Mouse (Mus musculus): ENCODE data around the gene Scn2b. TPM values are rescaled to one million over a fixed set of nuclear protein-coding genes. Genes with fewer than 3 reads are reported as not detected.

Gene Scn2b
- polyA plus RNA-seq, 1 experiment from 2014 or later, result 3.5 TPM

GRCm38 (mm10) chr9:45150933-45151332 is 33.4 kb downstream of the Scn2b start:
- no peak for DNase-seq (ENCODE audit: low spot score)
- Histone ChIP-seq H3K4me1 (replicated peaks) (peaks cover 5% of the 10 kb centered on the region), H3K36me3 (no peaks in the 10 kb centered on the region), H3K27ac (no peak overlapping the region), H3K9me3 (no peaks in the 10 kb centered on the region), H3K4me3 (no peak overlapping the region), H3K27me3 (ENCODE audit: insufficient read depth, poor library complexity, severe bottlenecking) (peaks cover 40% of the 10 kb centered on the region)
- 69% methylated on average over 1 of the region's 1 CpGs for WGBS

GRCm38 (mm10) chr9:45153361-45153760 is 35.8 kb downstream of the Scn2b start:
- 79% methylated on average over 7 of the region's 7 CpGs for whole genome bisulfite sequencing
- Histone ChIP-seq H3K4me1 (replicated peaks) (no peaks in the 10 kb centered on the region), H3K4me3 (no peak overlapping the region), H3K9me3 (no peaks in the 10 kb centered on the region), H3K27me3 (ENCODE audit: insufficient read depth, poor library complexity, severe bottlenecking) (peaks cover 18% of the 10 kb centered on the region), H3K36me3 (no peaks in the 10 kb centered on the region), H3K27ac (no peak overlapping the region)
- DNase-seq (ENCODE audit: low spot score), result no peak

- Histone ChIP-seq H3K4me3 (no peak overlapping the region), H3K27me3 (ENCODE audit: insufficient read depth, poor library complexity, severe bottlenecking) (no peaks in the 10 kb centered on the region), H3K27ac (no peak overlapping the region), H3K4me1 (replicated peaks) (no peaks in the 10 kb centered on the region), H3K9me3 (no peaks in the 10 kb centered on the region; the same call in 1 of the 2 replicates), H3K36me3 (no peaks in the 10 kb centered on the region)
- WGBS, result 78% methylated on average over 5 of the region's 5 CpGs
- DNase-seq (ENCODE audit: low spot score), result no peak
Measured at GRCm38 (mm10) chr9:45167903-45168302, 50.3 kb downstream of the Scn2b start.

GRCm38 (mm10) chr9:45170150-45170549 is 52.6 kb downstream of the Scn2b start:
- no peaks in the 10 kb centered on the region; the same call in 1 of the 2 replicates for H3K9me3 ChIP-seq
- H3K4me1 ChIP-seq (replicated peaks), result no peaks in the 10 kb centered on the region
- 91% methylated on average over 5 of the region's 5 CpGs for WGBS
- H3K27me3 ChIP-seq (ENCODE audit: insufficient read depth, poor library complexity, severe bottlenecking), result no peaks in the 10 kb centered on the region
- H3K36me3 ChIP-seq, result no peaks in the 10 kb centered on the region
- no peak overlapping the region for H3K27ac ChIP-seq
- no peak overlapping the region for H3K4me3 ChIP-seq
- DNase-seq (ENCODE audit: low spot score), result no peak

GRCm38 (mm10) chr9:45171073-45171610 is 53.6 kb downstream of the Scn2b start:
- DNase-seq (ENCODE audit: low spot score), result no peak
- WGBS, result 67% methylated on average over 1 of the region's 1 CpGs

GRCm38 (mm10) chr9:45173475-45173874 is 55.9 kb downstream of the Scn2b start:
- DNase-seq (ENCODE audit: low spot score), result no peak

More at GRCm38 (mm10) chr9:45171073-45171610, 53.6 kb downstream of the Scn2b start:
- Histone ChIP-seq H3K9me3 (no peaks in the 10 kb centered on the region; the same call in 1 of the 2 replicates), H3K27me3 (ENCODE audit: insufficient read depth, poor library complexity, severe bottlenecking) (no peaks in the 10 kb centered on the region), H3K36me3 (no peaks in the 10 kb centered on the region), H3K4me3 (no peak overlapping the region), H3K4me1 (replicated peaks) (no peaks in the 10 kb centered on the region), H3K27ac (no peak overlapping the region)

GRCm38 (mm10) chr9:45179282-45179681 is 61.7 kb downstream of the Scn2b start:
- 0 out of 2 replicates have a peak, but pooled peaks cover 4% of the 10 kb centered on the region for H3K4me1 ChIP-seq (replicated peaks)
- H3K9me3 ChIP-seq, result no peaks in the 10 kb centered on the region
- H3K4me3 ChIP-seq, result no peak overlapping the region
- H3K27me3 ChIP-seq (ENCODE audit: insufficient read depth, poor library complexity, severe bottlenecking), result no peaks in the 10 kb centered on the region
- DNase-seq (ENCODE audit: low spot score), result no peak
- H3K27ac ChIP-seq, result no peak overlapping the region
- no peaks in the 10 kb centered on the region for H3K36me3 ChIP-seq
- 87% methylated on average over 5 of the region's 5 CpGs for WGBS

More at GRCm38 (mm10) chr9:45173475-45173874, 55.9 kb downstream of the Scn2b start:
- H3K4me1 ChIP-seq (replicated peaks), result no peaks in the 10 kb centered on the region
- H3K4me3 ChIP-seq, result no peak overlapping the region
- 73% methylated on average over 3 of the region's 3 CpGs for WGBS
- H3K27me3 ChIP-seq (ENCODE audit: insufficient read depth, poor library complexity, severe bottlenecking), result no peaks in the 10 kb centered on the region
- H3K27ac ChIP-seq, result no peak overlapping the region
- no peaks in the 10 kb centered on the region for H3K36me3 ChIP-seq
- H3K9me3 ChIP-seq, result no peaks in the 10 kb centered on the region; the same call in 1 of the 2 replicates

Other genes with a start within 250 kb of the Scn2b start
- gene Kmt2a, start 236.5 kb upstream of the Scn2b start, polyA plus RNA-seq (2016; fragmentation: Nextera tagmentation; extraction: Ambion mirVana), result 11.8 and 18.2 TPM in 2 replicates
- 599 and 650 TPM in 2 replicates for gene Atp5l, start 197.0 kb upstream of the Scn2b start, polyA plus RNA-seq (2016; fragmentation: Nextera tagmentation; extraction: Ambion mirVana)
- 22.7 and 25.0 TPM in 2 replicates for gene Ube4a, start 152.2 kb upstream of the Scn2b start, polyA plus RNA-seq (2016; fragmentation: Nextera tagmentation; extraction: Ambion mirVana)
- gene Cd3g, start 137.4 kb upstream of the Scn2b start, polyA plus RNA-seq (2016; fragmentation: Nextera tagmentation; extraction: Ambion mirVana), result 0.31 TPM in 1 of 2 replicates, not detected in the other
- not detected in 2 replicates for gene Cd3d, start 136.0 kb upstream of the Scn2b start, polyA plus RNA-seq (2016; fragmentation: Nextera tagmentation; extraction: Ambion mirVana)
- not detected in 2 replicates for gene Cd3e, start 108.2 kb upstream of the Scn2b start, polyA plus RNA-seq (2016; fragmentation: Nextera tagmentation; extraction: Ambion mirVana)
- 2.8 and 4.3 TPM in 2 replicates for gene Mpzl2, start 78.0 kb upstream of the Scn2b start, polyA plus RNA-seq (2016; fragmentation: Nextera tagmentation; extraction: Ambion mirVana)
- gene Mpzl3, start 62.6 kb upstream of the Scn2b start, polyA plus RNA-seq (2016; fragmentation: Nextera tagmentation; extraction: Ambion mirVana), result 2.0 and 2.6 TPM in 2 replicates
- gene Jaml, start 38.6 kb upstream of the Scn2b start, polyA plus RNA-seq (2016; fragmentation: Nextera tagmentation; extraction: Ambion mirVana), result 0.38 and 0.60 TPM in 2 replicates
- gene Scn4b, start 20.6 kb downstream of the Scn2b start, polyA plus RNA-seq (2016; fragmentation: Nextera tagmentation; extraction: Ambion mirVana), result 0.58 and 0.62 TPM in 2 replicates
- gene BC049352, start 64.2 kb downstream of the Scn2b start, polyA plus RNA-seq (2016; fragmentation: Nextera tagmentation; extraction: Ambion mirVana), result not detected in 2 replicates
- 0.22 TPM in 1 of 2 replicates, not detected in the other for gene Tmprss4, start 86.3 kb downstream of the Scn2b start, polyA plus RNA-seq (2016; fragmentation: Nextera tagmentation; extraction: Ambion mirVana)
- gene Il10ra, start 151.4 kb downstream of the Scn2b start, polyA plus RNA-seq (2016; fragmentation: Nextera tagmentation; extraction: Ambion mirVana), result 0.65 and 0.71 TPM in 2 replicates
- 0.11 and 0.12 TPM in 2 replicates for gene Tmprss13, start 201.3 kb downstream of the Scn2b start, polyA plus RNA-seq (2016; fragmentation: Nextera tagmentation; extraction: Ambion mirVana)

Measured in hindbrain, embryonic 10.5 days (tissue).